Mouse (Mus musculus) pancreas, adult 10 weeks (tissue): ENCODE measurements around the gene 4930595M18Rik. TPM values are rescaled to one million over a fixed set of nuclear protein-coding genes. Genes with fewer than 3 reads are reported as not detected.

ENCODE experiments used
- polyA plus RNA-seq: library from polyadenylated mRNA; stranded (reverse); fragments of 350-450 nt; fragmentation: Illumina TruSeq; extraction: RNeasy Lipid Tissue Mini Kit (QIAGEN cat#74804); gene quantifications from one replicate; pipeline ENCODE4 v1.2.3, GENCODE M21; 2015; ENCODE audit warnings: low read depth, low replicate concordance; ENCODE audit not compliant: insufficient read depth

Gene 4930595M18Rik
- polyA plus RNA-seq = not detected

DNA sequence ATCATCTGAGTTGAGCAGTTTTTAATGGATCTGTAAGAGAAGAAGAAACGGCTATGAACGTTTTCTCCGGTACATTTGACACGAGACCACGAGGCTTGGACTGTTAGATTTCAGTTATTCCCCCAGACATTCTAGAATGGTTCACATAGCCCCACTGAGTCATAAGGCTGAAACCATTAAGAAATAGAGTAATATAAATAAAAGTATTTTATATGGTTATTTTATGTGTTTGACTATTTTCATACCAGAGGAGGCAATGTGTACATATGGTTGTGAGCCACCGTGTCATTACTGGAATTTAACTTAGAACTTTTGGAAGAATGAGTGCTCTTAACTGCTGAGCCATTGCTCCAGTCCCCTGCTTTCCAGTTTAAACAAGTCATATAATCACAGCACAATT is at the start of gene 4930595M18Rik:
TSS of gene 4930595M18Rik (minus strand) at position 101 of the 400 bp plus-strand sequence.

